Mouse (Mus musculus): ENCODE data around the gene Nsf. TPM values are rescaled to one million over a fixed set of nuclear protein-coding genes. Genes with fewer than 3 reads are reported as not detected.

Nsf gene
- polyA plus RNA-seq, 1 experiment from 2014 or later: 26.8 TPM

- WGBS: 70% methylated on average over 9 of the region's 9 CpGs
- no peaks in the 10 kb centered on the region for H3K9me3 ChIP-seq (ENCODE audit: control insufficient read depth, low read length)
- no peak for ATAC-seq (ENCODE audit: insufficient number of reproducible peaks, insufficient read depth, low FRiP score, low read depth)
Observed at GRCm38 (mm10) chr11:103854294-103854693, 99.6 kb downstream of the Nsf start.

GRCm38 (mm10) chr11:103853284-103853920, 100.5 kb downstream of the Nsf start:
- Histone ChIP-seq H3K4me3 (ENCODE audit: control insufficient read depth in 1 of 2, insufficient read depth in 1 of 2, low read depth in 1 of 2, low read length in 2 of 2) (no peak overlapping the region), H3K4me2 (ENCODE audit: low read length) (no peak overlapping the region), H3K4me1 (ENCODE audit: control insufficient read depth in 2 of 2, insufficient read depth in 2 of 2, low read length in 2 of 2) (peaks cover 3 to 10% of the 10 kb centered on the region in 2 experiments; a peak in 1 of 4 replicates), H3K9me3 (ENCODE audit: control insufficient read depth, low read length) (no peaks in the 10 kb centered on the region), H3K36me3 (ENCODE audit: control insufficient read depth, insufficient read depth, low read length) (peaks cover 36% of the 10 kb centered on the region), H3K27me3 (ENCODE audit: control insufficient read depth, insufficient read depth, low read length) (no peaks in the 10 kb centered on the region), H3K27ac (replicated peaks in 1 of 2; ENCODE audit: control insufficient read depth in 1 of 2, insufficient read depth in 1 of 2, low read depth in 2 of 2, low read length in 2 of 2) (no peak overlapping the region), H3K9ac (ENCODE audit: low read length) (no peak overlapping the region)
- WGBS: 58% methylated on average over 10 of the region's 10 CpGs
- no peak for ATAC-seq (ENCODE audit: insufficient number of reproducible peaks, insufficient read depth, low FRiP score, low read depth)

More at GRCm38 (mm10) chr11:103854294-103854693, 99.6 kb downstream of the Nsf start:
- Histone ChIP-seq H3K4me3 (ENCODE audit: control insufficient read depth in 1 of 2, insufficient read depth in 1 of 2, low read depth in 1 of 2, low read length in 2 of 2) (no peak overlapping the region), H3K9ac (ENCODE audit: low read length) (no peak overlapping the region), H3K27ac (replicated peaks in 1 of 2; ENCODE audit: control insufficient read depth in 1 of 2, insufficient read depth in 1 of 2, low read depth in 2 of 2, low read length in 2 of 2) (no peak overlapping the region), H3K27me3 (ENCODE audit: control insufficient read depth, insufficient read depth, low read length) (no peaks in the 10 kb centered on the region), H3K4me2 (ENCODE audit: low read length) (no peak overlapping the region), H3K36me3 (ENCODE audit: control insufficient read depth, insufficient read depth, low read length) (peaks cover 42% of the 10 kb centered on the region), H3K4me1 (ENCODE audit: control insufficient read depth in 2 of 2, insufficient read depth in 2 of 2, low read length in 2 of 2) (peaks cover 3 to 10% of the 10 kb centered on the region in 2 experiments; a peak in 1 of 4 replicates)

GRCm38 (mm10) chr11:103852590-103853283, 101.1 kb downstream of the Nsf start:
- no peak overlapping the region for H3K9ac ChIP-seq (ENCODE audit: low read length)
- peaks cover 3 to 10% of the 10 kb centered on the region in 2 experiments; a peak in 1 of 4 replicates for H3K4me1 ChIP-seq (ENCODE audit: control insufficient read depth in 2 of 2, insufficient read depth in 2 of 2, low read length in 2 of 2)
- no peak overlapping the region for H3K4me3 ChIP-seq (ENCODE audit: control insufficient read depth in 1 of 2, insufficient read depth in 1 of 2, low read depth in 1 of 2, low read length in 2 of 2)
- no peaks in the 10 kb centered on the region for H3K9me3 ChIP-seq (ENCODE audit: control insufficient read depth, low read length)
- 43% methylated on average over 16 of the region's 16 CpGs for WGBS
- H3K27me3 ChIP-seq (ENCODE audit: control insufficient read depth, insufficient read depth, low read length): no peaks in the 10 kb centered on the region
- peak; percentile 43; the same call in 1 of the 2 replicates for ATAC-seq (ENCODE audit: insufficient number of reproducible peaks, insufficient read depth, low FRiP score, low read depth)
- peaks cover 29% of the 10 kb centered on the region for H3K36me3 ChIP-seq (ENCODE audit: control insufficient read depth, insufficient read depth, low read length)
- H3K27ac ChIP-seq (replicated peaks in 1 of 2; ENCODE audit: control insufficient read depth in 1 of 2, insufficient read depth in 1 of 2, low read depth in 2 of 2, low read length in 2 of 2): no peak overlapping the region
- no peak overlapping the region for H3K4me2 ChIP-seq (ENCODE audit: low read length)

DNA sequence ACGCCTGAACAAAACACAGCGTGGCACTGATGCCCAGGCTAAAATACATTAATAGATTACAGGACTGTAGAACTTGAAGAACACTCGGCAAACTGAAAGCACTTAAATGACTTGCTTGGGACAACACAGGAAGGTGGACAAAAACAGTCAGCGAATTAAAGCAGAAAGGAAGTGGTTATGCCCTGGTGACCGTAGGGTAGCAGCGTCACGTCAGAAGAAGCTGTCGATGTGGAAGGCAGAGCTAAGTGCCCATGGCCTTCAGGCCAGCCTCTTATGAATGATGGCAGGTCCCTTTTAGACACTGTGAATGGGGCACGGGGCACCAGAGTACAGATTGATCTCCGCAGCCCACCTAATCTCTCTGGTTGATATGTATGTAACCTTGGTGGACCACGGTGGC, 105.6 kb downstream of the Nsf start:
- Histone ChIP-seq H3K4me1 (ENCODE audit: control insufficient read depth in 2 of 2, insufficient read depth in 2 of 2, low read length in 2 of 2) (peaks cover 3 to 9% of the 10 kb centered on the region in 2 experiments; a peak in 1 of 4 replicates), H3K36me3 (ENCODE audit: control insufficient read depth, insufficient read depth, low read length) (0 out of 2 replicates have a peak, but pooled peaks cover 7% of the 10 kb centered on the region), H3K9ac (ENCODE audit: low read length) (no peak overlapping the region), H3K4me3 (ENCODE audit: control insufficient read depth in 1 of 2, insufficient read depth in 1 of 2, low read depth in 1 of 2, low read length in 2 of 2) (no peak overlapping the region), H3K27ac (replicated peaks in 1 of 2; ENCODE audit: control insufficient read depth in 1 of 2, insufficient read depth in 1 of 2, low read depth in 2 of 2, low read length in 2 of 2) (no peak overlapping the region), H3K4me2 (ENCODE audit: low read length) (no peak overlapping the region), H3K9me3 (ENCODE audit: control insufficient read depth, low read length) (no peaks in the 10 kb centered on the region), H3K27me3 (ENCODE audit: control insufficient read depth, insufficient read depth, low read length) (no peaks in the 10 kb centered on the region)
- 88% methylated on average over 11 of the region's 11 CpGs for WGBS
- ATAC-seq (ENCODE audit: insufficient number of reproducible peaks, insufficient read depth, low FRiP score, low read depth): no peak

GRCm38 (mm10) chr11:103840834-103841233, 113.0 kb downstream of the Nsf start:
- Histone ChIP-seq H3K4me1 (ENCODE audit: control insufficient read depth in 2 of 2, insufficient read depth in 2 of 2, low read length in 2 of 2) (no peaks in the 10 kb centered on the region; a peak in 1 of 4 replicates), H3K4me2 (ENCODE audit: low read length) (no peak overlapping the region), H3K9me3 (ENCODE audit: control insufficient read depth, low read length) (no peaks in the 10 kb centered on the region), H3K4me3 (ENCODE audit: control insufficient read depth in 1 of 2, insufficient read depth in 1 of 2, low read depth in 1 of 2, low read length in 2 of 2) (no peak overlapping the region), H3K27ac (replicated peaks in 1 of 2; ENCODE audit: control insufficient read depth in 1 of 2, insufficient read depth in 1 of 2, low read depth in 2 of 2, low read length in 2 of 2) (no peak overlapping the region), H3K27me3 (ENCODE audit: control insufficient read depth, insufficient read depth, low read length) (no peaks in the 10 kb centered on the region; the same call in 1 of the 2 replicates), H3K9ac (ENCODE audit: low read length) (no peak overlapping the region), H3K36me3 (ENCODE audit: control insufficient read depth, insufficient read depth, low read length) (0 out of 2 replicates have a peak, but pooled peaks cover 3% of the 10 kb centered on the region)
- 28% methylated on average over 11 of the region's 11 CpGs for WGBS
- ATAC-seq (ENCODE audit: insufficient number of reproducible peaks, insufficient read depth, low FRiP score, low read depth): no peak

- no peak overlapping the region for H3K4me3 ChIP-seq (ENCODE audit: control insufficient read depth in 1 of 2, insufficient read depth in 1 of 2, low read depth in 1 of 2, low read length in 2 of 2)
- H3K27me3 ChIP-seq (ENCODE audit: control insufficient read depth, insufficient read depth, low read length): no peaks in the 10 kb centered on the region; the same call in 1 of the 2 replicates
- H3K4me2 ChIP-seq (ENCODE audit: low read length): no peak overlapping the region
- H3K27ac ChIP-seq (replicated peaks in 1 of 2; ENCODE audit: control insufficient read depth in 1 of 2, insufficient read depth in 1 of 2, low read depth in 2 of 2, low read length in 2 of 2): no peak overlapping the region
- 68% methylated on average over 2 of the region's 2 CpGs for WGBS
- H3K4me1 ChIP-seq (ENCODE audit: control insufficient read depth in 2 of 2, insufficient read depth in 2 of 2, low read length in 2 of 2): no peaks in the 10 kb centered on the region; a peak in 1 of 4 replicates
- H3K9me3 ChIP-seq (ENCODE audit: control insufficient read depth, low read length): no peaks in the 10 kb centered on the region
- no peaks in the 10 kb centered on the region for H3K36me3 ChIP-seq (ENCODE audit: control insufficient read depth, insufficient read depth, low read length)
- no peak for ATAC-seq (ENCODE audit: insufficient number of reproducible peaks, insufficient read depth, low FRiP score, low read depth)
- no peak overlapping the region for H3K9ac ChIP-seq (ENCODE audit: low read length)
Observed at GRCm38 (mm10) chr11:103838955-103839354, 114.9 kb downstream of the Nsf start.

GRCm38 (mm10) chr11:103832331-103832730, 121.5 kb downstream of the Nsf start:
- 73% methylated on average over 4 of the region's 4 CpGs for WGBS
- no peaks in the 10 kb centered on the region for H3K9me3 ChIP-seq (ENCODE audit: control insufficient read depth, low read length)

More at GRCm38 (mm10) chr11:103832331-103832730, 121.5 kb downstream of the Nsf start:
- no peak for ATAC-seq (ENCODE audit: insufficient number of reproducible peaks, insufficient read depth, low FRiP score, low read depth)
- no peak overlapping the region for H3K9ac ChIP-seq (ENCODE audit: low read length)
- no peaks in the 10 kb centered on the region for H3K4me1 ChIP-seq (ENCODE audit: control insufficient read depth in 2 of 2, insufficient read depth in 2 of 2, low read length in 2 of 2)
- no peak overlapping the region for H3K4me3 ChIP-seq (ENCODE audit: control insufficient read depth in 1 of 2, insufficient read depth in 1 of 2, low read depth in 1 of 2, low read length in 2 of 2)
- no peak overlapping the region for H3K27ac ChIP-seq (replicated peaks in 1 of 2; ENCODE audit: control insufficient read depth in 1 of 2, insufficient read depth in 1 of 2, low read depth in 2 of 2, low read length in 2 of 2)
- H3K36me3 ChIP-seq (ENCODE audit: control insufficient read depth, insufficient read depth, low read length): 0 out of 2 replicates have a peak, but pooled peaks cover under 1% of the 10 kb centered on the region
- no peaks in the 10 kb centered on the region for H3K27me3 ChIP-seq (ENCODE audit: control insufficient read depth, insufficient read depth, low read length)
- H3K4me2 ChIP-seq (ENCODE audit: low read length): no peak overlapping the region
